Mouse (Mus musculus) cerebellum, postnatal 25 days (tissue): ENCODE results near the gene Rbfox1.

Experiments used
- DNase-seq, 2 experiments: peaks; one replicate each; pipeline ENCODE4 v3.0.0; 2021; ENCODE audit warnings: mixed read lengths in 2 of 2

The Rbfox1 gene

DNA sequence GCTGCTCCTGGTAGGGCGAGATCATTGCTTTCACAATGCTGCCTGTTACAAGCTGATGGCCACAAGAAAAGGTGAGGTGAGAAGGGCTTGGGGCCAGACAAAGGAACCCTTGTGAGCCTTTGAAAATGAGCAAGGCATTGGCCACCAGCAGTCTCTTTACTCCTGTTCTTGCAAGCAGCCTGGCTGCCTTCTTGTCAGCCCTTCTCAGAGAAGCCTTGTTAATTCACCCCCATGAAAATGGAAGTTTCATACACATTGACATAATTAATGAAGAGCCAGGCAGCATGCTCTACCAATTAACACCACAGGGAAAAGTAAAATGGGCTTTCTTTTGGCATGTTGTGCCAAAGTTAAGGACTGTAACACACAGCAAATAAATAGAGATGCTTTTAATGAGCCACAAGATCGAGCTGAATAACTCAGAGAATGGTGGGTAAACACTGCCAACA is 1076.8 kb downstream of the Rbfox1 start:
- no peak for DNase-seq

DNA sequence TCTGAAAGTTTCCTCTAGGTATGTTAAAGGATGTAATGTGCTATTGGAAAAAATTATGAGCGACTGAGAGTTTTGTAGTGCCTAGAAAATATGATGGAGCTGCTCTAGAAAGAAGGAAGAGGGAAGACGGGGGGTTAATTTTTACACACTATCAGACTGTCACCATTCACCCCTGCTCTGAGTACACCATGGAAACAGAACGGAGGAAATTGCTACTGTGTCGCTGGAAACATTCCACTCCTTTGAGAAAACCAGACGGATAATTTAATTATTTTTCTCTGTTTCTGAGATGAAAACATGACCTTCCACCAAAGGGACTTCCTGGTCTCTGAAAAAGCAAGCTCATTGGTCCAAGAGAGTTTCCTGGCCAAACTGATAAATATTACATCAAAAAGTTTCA is 1077.4 kb downstream of the Rbfox1 start:
- no peak for DNase-seq

DNA sequence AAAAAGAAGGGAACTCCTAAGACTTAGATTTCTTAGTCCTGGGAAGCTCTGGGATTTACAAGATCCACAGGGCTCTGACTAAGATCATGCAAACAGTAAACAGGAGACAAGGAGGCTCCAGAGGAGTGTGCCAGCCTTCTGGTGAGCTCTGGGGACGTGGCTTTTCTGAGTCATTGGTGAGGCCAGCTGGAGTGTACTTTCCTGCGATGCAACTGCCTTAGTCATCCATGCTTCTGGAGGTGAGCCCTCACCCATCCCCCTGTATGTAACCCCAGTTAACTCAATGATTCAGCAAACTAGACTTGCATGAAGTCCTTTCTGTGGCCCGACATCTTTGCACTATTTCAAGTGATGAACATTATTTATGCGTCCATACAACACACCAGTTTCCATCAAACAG is 1078.4 kb downstream of the Rbfox1 start:
- peak; percentile 51 to 70 for DNase-seq

DNA sequence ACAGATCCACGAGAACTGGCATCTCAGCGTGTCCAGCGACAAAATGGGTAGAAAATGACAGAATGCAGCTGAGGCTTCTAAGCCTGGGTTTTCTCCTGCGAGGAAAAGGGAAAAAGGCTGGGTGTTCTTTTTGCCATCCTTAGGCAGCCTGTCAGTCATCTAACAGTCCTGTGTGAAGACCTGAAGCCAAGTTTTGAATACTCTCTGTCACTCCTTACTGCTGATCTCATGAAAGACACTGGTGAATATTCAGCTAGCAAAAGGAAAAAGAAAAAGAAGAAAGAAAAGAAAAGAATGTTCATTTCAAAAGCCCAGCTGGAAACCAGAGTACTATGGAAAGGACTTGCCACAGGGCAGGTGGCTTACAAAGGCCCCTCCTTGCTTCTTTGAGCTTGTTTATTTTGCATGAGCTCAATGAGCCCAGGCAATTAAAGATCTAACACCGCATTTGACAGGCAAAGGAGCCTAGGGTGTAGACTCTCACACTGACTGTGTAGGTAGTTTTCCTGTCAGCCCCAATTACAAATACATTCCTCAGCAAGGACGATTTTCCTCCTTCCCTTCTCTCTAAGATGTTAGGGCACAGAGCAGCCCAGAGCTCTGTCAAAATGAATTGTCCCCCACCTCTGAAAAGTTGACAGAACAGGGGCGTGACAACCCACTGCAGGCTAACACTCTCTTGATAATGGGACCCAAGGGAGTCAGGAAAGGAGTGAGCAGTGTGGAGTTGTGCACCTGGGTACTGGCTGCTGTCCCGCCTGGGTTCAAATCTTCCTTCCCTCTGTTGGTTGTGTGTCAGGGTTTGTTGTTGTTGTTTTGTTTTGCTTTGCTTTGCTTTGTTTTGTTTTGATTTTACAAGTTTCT is 1079.8 kb downstream of the Rbfox1 start:
- no peak for DNase-seq

DNA sequence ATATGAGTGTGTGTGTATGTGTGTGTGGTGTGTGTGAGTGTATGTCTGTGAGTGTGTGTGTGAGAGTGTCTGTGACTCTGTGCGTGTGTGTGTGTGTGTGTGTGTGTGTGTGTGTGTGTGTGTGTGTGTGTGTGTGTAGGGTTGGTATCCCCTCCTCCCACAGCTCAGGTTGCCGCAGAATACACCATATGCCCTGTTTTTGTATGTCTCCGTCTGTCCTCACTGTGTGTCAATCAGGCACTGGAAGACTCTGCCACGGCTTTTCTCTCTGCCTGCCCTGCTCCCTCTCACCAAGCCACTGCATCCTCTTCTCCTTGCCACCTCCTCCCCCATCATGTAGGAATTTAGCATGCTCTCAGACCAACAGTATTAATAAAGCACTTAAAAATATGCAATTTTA is 1084.8 kb downstream of the Rbfox1 start:
- DNase-seq, result peak in 1 of 2 experiments; percentile 22

DNA sequence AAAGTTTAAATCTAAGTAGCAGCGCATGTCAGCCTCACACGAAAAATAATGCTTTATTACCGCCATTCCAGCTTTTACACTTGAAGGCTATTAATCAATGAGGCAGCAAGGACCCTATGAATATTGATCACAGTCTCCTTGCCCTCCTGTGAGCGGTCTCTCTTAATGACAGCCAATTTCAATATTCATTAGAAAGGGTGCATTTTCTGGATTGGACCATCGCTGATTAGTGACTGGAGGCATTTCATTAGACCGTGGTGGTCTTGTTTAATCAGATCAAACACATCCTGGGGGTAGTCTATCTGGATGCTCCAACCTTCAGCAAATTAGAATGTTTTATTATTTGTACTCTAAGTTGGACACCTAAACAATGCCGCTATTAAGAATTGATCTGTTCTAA is 1091.2 kb downstream of the Rbfox1 start:
- no peak for DNase-seq

DNA sequence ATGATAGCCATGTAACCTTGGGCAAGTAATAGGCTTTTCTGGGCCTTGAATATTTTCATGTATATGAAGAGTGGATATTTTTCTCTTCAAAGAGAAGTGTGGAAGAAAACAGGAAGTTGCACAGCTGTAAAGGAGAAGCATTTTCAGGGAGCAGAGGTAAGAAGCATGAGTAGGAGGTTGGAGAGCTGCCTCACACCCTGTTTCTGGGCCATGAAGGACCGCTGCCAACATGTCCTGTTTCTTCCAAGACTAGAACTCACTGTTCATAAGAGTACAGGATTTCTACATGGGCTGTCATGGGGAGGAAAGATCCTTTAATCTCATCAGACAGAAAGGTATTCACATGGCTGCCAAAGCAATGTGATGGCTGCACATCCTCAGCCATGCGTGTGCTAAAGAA is 1098.8 kb downstream of the Rbfox1 start:
- no peak for DNase-seq

DNA sequence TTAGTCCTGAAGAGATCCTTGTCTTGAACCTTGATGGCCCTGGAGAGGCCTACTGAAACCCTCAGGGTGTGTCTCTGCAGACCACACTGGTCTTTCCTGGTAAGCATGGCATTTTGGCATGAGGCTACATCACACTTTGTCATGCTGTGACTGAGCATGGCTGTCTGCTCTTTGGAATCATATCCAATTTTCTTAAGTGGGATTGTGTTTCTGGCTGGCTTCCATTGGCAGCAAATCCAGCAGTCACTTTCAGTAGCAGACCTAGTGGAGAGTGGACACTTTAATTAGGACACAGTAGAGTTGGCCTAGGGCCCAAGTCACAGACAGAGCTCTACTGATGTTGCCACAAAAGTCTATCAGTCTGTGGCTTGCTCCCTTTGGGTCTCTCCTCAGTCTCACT is 1100.9 kb downstream of the Rbfox1 start:
- DNase-seq, result peak; percentile 70 to 83

DNA sequence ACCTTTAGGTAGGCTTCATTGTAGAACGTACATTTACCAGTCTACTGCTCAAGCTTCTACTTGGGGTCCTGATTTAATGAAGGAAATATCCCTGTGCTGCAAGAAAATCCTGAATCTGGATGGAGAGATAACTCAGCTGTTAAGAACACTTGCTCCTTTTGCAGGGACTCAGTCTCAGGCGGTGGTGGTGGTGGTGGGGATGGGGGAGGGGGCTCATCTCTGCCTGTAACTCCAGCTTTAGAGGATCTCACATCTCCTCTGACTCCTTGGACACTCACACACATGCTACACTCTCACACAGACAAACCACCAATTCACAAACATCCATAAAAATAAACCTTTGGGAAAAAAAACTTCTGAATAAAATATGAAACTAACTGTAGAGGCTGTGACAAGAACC is 1101.3 kb downstream of the Rbfox1 start:
- no peak for DNase-seq

DNA sequence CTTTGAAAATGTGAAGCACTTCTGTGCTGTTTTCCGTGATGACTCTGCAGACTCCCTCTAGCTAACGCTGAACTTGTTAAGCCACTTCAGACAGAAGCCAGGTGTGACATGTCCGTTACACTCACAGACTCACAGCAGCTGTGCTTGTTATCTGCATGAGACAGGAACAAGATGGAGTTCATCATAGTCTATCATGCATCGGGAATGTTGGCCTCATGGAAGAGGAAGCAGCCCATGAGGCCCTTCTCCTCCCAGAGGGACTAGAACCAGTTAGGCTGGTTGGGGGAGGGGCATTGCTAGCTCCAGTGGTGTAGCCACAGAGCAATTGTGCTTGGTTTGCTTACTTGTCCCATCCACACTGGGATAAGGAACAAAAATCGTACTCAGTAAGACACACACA is 1107.1 kb downstream of the Rbfox1 start:
- no peak for DNase-seq

DNA sequence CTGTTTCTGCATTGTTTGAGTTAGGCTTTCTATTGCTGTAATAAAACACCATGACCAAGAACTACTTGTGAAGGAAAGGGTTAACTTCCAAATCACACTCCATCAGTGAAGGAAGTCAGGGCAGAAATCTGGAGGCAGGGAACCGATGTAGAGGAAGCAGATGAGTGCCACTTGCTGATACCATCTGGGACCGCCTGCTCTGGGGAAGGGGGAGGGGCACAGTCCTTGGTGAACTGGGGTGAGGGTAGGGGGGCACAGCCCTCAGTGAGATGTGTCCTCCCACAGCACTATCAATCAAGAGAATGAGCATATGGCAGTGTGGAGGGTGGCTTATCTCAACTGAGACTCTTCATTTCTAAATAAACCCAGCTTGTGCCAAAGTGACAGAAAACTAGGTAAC is 1108.0 kb downstream of the Rbfox1 start:
- peak in 1 of 2 experiments; percentile 24 for DNase-seq

DNA sequence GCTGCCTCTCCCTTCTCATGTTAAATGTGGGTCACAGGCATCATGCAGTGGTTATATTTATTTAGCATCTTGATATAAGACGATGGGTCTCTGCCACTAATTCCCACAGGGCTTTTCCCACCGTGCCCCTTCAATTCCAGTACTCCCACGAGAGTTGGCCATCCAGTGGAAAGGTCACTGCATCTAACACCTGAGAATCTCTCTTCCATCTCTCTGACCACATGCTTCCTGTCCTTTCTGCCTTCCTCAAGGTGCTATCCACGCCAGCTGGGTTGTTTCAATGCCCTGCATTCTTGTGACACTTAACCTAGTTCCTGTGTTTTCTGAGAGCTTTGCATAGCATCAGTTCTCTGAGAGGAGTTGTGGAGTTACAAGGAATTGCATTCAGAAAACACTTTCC is 1112.0 kb downstream of the Rbfox1 start:
- DNase-seq, result no peak

DNA sequence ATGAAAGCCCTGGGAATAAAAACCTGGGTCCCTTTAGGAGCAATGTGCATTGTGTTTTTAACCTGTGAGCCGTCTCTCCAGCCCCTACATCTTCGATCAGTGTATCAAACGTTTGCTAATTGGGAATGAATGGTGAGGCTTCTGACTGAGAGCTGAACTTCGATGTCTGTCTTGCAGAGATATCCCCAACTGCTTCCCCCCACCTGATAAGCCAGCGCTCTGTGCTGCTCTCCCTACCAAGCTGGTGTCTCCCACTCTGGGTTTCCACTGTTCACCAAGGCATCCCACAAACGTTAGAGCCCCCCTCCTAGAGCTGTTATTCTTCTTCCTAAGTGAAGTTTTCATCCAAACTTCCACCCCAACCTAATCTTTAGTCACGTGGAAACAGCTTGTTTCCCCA is 1112.7 kb downstream of the Rbfox1 start:
- DNase-seq, result no peak

DNA sequence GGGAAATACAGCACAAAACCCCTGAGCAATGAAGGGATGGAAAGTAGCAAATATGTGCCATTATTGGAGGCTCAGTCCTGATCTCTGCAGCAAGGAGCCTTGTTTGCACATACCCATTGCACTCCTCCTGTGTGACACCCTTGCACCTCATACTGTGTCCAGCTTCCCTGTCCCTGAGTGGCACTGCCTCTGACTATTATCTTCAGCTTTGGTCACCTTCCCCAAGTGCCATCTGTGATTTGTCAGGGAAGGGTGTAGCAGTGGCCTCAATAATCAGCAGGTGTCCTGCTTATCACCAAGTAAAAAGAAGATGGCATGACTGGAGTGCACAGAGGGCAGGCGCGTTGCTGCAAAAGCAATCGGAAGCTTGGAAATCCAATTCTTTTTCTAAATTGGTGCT is 1119.4 kb downstream of the Rbfox1 start:
- DNase-seq, result peak in 1 of 2 experiments; percentile 23

DNA sequence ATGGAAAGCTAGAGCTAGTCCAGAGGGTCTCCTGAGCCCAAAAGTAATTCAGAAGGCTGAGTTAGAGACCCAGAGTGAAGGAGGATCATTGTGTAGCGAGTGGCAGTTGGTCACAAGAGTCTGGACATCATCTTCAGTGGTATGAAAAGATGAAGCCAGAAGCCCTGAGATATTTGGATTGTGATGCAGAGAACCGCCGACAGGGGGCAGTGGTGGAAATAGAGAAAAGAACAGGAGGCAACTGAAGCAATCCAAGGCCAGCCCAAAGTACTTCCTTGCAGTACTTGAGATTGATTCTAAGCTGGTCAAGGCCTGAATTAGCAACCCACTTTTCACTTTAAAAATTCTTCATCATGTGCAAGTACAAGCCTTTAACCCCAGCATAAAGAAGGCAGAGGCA is 1120.3 kb downstream of the Rbfox1 start:
- peak; percentile 66 to 78 for DNase-seq

DNA sequence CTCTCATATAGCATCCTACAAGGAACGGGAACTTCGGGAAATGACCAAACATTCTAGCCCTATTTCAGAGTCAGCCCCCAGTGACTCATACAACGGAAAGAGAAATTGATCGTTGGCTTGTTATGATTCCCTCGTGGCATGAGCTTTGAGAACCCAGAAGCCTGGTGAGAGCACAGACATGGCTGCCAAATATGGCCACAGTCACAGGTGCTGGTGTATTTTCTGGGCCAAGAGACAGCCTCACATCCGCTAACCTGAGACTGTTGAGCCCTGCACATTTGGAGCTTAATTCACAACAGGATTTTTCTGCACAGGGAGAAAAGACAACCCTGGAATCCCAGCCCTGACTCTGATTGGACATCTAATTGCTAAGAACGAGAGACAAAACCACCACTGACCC is 1132.2 kb downstream of the Rbfox1 start:
- DNase-seq, result peak; percentile 84 to 85

DNA sequence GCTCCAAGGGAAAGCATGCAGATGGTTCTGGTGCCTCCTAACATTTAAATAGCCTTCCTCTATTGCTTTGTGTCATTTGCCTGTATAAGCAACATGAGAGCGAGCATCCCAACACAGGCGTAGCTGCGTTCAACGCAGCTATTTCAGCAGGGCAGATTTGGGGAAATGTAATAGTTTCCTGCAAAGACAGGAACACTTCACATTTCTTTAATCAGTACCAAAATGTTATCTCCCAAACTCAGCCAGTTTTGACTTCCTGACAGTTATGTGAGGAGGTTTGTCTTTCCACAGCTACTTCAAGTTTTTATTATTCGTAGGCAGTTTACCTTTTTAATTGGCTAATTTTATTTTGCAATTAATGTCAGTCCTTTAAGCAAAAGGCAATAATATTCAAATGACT is 1149.1 kb downstream of the Rbfox1 start:
- no peak for DNase-seq

DNA sequence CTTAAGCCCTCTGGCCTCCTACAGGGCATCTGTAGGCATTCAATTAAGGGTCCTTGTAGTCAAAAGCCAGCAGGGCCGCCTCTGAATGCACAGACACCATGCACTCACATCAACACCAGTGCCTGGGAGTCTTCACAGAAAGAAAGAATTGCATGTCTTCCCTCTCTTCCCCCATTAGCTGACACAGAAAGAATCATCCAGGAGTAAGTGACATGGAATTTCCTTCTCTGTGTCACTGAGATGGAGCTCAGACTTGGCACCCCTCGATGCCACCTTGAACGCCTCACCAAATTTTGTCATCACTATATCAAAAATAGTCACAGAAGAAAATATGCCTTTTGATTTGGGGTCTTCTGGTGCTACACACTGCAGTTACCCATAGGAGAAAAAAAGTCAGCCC is 1151.4 kb downstream of the Rbfox1 start:
- DNase-seq, result no peak

DNA sequence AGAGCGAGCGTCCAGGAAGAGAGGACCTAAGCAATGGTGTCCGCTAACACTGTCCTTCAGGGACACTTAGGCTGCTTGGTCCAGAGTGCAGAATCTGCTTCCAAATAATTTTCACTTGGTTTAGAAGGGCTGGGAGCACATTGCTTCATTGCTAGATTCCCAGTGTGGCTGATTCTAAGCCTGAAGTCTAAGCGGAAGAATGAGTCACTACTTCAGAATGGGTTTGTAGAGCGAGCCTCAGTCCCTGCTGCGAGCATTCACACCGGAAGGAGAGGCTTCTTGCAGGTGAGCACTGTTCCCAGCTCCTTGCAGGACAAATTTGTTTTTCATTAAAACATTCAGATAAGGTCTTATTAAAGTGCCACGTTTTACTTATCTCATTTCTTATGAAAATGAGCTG is 1151.8 kb downstream of the Rbfox1 start:
- DNase-seq, result no peak

DNA sequence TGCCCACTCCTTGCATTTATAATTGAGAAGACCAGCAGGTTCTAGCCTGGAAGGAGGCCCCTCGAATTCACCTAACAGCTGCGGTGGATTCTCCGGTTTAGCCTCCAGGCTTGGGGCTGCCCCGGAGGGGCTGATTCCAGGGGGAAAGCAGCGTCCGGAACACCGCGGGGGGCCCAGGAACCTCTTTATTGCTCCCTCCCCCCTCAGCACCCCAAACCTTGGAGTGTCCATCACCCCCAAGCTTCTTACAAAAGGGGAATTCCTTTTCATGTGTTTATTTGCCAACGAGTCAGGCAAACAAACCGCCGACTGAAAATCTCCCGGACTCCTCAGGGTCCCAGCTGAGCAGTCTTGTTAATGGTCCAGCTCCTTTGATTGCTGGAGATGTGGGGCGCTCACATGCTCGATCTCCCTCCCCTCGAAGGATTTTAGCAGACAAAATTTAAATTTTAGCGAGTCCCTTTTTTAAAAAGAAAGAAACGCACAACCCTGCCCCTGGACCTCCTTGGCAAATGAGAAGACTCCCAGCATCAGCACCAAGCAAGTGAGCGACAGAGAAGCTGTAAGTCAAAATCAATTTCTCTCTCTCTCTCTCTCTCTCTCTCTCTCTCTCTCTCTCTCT is 1153.6 kb downstream of the Rbfox1 start:
- peak in 1 of 2 experiments; percentile 43 for DNase-seq

DNA sequence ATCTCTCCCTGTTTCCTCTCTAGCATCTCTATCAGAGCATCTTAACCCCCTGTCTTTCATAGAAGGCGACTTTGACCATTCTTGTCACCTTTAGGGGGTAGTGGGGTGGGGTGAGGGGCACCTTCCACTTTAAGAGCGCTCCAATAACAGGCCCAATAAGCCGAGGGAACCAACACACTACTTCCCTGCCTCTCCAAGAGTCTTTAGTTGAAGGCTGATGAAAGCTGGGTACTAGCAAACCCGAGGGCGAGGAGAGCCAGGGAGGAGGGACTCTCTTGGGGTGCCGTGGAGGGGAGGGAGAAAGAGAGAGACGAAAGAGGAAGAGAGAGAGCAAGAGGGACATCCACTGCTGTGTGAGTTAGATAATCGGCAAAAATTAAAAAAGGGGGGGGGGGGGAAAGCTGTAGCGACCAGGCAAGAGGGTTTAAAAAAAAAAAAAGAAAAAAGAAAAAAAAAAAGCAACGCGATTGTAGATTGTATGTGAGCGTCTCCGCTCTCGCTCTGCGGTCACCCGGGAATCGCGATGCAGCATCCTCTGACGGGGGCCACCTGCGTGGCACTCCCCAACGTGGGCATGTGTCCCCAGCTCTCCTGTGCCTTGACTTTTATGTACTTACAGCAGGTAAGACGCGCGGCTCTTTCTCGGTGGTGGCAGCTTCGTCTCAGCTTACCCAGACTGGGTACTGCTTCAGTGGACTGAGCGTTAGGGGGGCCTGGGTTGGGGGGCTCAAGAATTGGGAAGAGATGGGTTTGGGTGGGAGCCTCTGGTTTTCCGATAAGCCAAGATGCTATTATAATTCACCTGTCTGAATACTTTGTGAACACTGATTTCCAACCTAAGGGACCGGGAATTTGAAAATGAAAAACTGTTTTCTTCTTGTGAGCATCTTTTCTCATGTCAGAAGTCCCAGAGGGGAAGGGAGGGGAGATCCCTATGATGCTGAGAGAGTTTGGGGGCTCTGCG is 1154.5 kb downstream of the Rbfox1 start:
- DNase-seq, result peak; percentile 44 to 55

DNA sequence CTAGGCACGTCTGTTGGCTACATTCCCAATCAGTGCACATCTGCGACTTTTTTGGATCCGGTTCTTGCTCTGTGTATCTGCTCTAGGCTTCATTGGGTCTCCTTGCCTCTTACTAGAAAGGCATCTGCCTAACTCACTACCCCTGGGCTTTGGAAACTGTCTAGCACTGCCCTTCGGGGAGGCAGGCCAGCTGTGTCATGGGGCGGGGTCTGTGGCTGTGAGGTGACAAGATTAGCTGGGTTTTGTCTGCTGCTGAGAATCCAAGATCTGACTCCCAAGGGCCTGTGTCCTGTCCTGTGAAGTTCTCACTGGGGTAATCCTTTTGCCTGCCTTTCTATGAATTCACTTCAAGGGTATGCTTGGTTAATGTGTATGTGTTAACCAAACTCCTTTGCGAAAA is 1155.5 kb downstream of the Rbfox1 start:
- no peak for DNase-seq

DNA sequence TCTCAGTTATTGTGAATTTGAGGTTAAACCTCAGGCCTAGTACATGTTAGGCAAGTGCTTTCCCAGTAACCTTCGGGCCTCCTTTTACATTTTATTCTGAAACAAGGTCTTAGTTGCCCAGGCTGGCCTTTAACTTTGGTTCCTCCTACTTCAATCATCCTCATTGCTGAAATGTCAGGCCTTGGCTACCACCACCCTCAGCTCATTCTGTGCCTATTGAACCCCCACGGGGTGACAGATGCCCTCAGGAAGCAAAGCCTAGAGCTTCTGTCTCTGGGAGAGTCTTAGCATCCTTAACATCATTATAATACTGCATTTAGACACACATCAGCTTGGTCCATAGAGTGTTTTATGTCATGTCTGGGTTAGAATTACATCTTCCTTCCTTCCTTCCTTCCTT is 1162.3 kb downstream of the Rbfox1 start:
- DNase-seq, result peak; percentile 55 to 66
